Comparison of ENCODE assay signal across 9 mouse cellular contexts in genomic region chr6:90783945-90784344, GRCm38 (mm10).
DNase-seq lines count a peak whose midpoint lies in the region; ATAC-seq lines count a peak whose summit lies in the region.
"Had no signal": no experiment of that assay in that cellular context is flagged by ENCODE, and none has a peak within 500 bp of the region (broad histone marks: within the 10 kb centered on the region; RNA-seq: fewer than 3 reads in every experiment).

No protein-coding gene starts in this region.

- peaks cover 44% of the 10 kb centered on the region for H3K27me3 ChIP-seq in midbrain, embryonic 10.5 days (ENCODE audit: low read depth, poor library complexity, severe bottlenecking)
- H3K27me3 ChIP-seq in midbrain, embryonic 11.5 days (ENCODE audit: control insufficient read depth, insufficient read depth, low read length): peaks cover 4% of the 10 kb centered on the region; the same call in 1 of the 2 replicates
- H3K27me3 ChIP-seq in forebrain, embryonic 10.5 days (ENCODE audit: poor library complexity, severe bottlenecking): peaks cover 25% of the 10 kb centered on the region
- H3K27me3 ChIP-seq in hindbrain, embryonic 13.5 days: no peaks in the 10 kb centered on the region
- no peaks in the 10 kb centered on the region for H3K27me3 ChIP-seq in neural tube, embryonic 14.5 days (ENCODE audit: control insufficient read depth, insufficient read depth, low read length)

- peaks cover 94% of the 10 kb centered on the region for H3K4me1 ChIP-seq in midbrain, embryonic 10.5 days
- H3K4me1 ChIP-seq in midbrain, embryonic 11.5 days (ENCODE audit: control insufficient read depth, insufficient read depth, low read length): peaks cover 61% of the 10 kb centered on the region
- H3K4me1 ChIP-seq in forebrain, embryonic 10.5 days: peaks cover 84% of the 10 kb centered on the region
- H3K4me1 ChIP-seq in hindbrain, embryonic 13.5 days (replicated peaks): peaks cover 82% of the 10 kb centered on the region
- peaks cover 61% of the 10 kb centered on the region for H3K4me1 ChIP-seq in neural tube, embryonic 14.5 days (ENCODE audit: control insufficient read depth, insufficient read depth, low read length)

- H3K9me3 ChIP-seq in midbrain, embryonic 10.5 days (replicated peaks): no peaks in the 10 kb centered on the region
- H3K9me3 ChIP-seq in midbrain, embryonic 11.5 days (ENCODE audit: control insufficient read depth, low read length): no peaks in the 10 kb centered on the region
- no peaks in the 10 kb centered on the region for H3K9me3 ChIP-seq in forebrain, embryonic 10.5 days
- no peaks in the 10 kb centered on the region for H3K9me3 ChIP-seq in hindbrain, embryonic 13.5 days
- no peaks in the 10 kb centered on the region for H3K9me3 ChIP-seq in neural tube, embryonic 14.5 days (ENCODE audit: control insufficient read depth, low read length)
- H3K9me3 ChIP-seq: G1E had no signal

- H3K27ac ChIP-seq in midbrain, embryonic 10.5 days (replicated peaks): peak overlapping the region; percentile 98
- H3K27ac ChIP-seq in midbrain, embryonic 11.5 days (ENCODE audit: low read depth, low read length): no peak overlapping the region; the same call in 1 of the 2 replicates
- peak overlapping the region; percentile 98 for H3K27ac ChIP-seq in forebrain, embryonic 10.5 days
- H3K27ac ChIP-seq in hindbrain, embryonic 13.5 days: peak overlapping the region; percentile 99
- peak overlapping the region; percentile 96 for H3K27ac ChIP-seq in neural tube, embryonic 14.5 days (ENCODE audit: low read depth, low read length)

- DNase-seq in midbrain, embryonic 10.5 days (ENCODE audit: low spot score): no peak
- no peak for DNase-seq in midbrain, embryonic 11.5 days (ENCODE audit: low spot score, missing footprints)
- DNase-seq in forebrain, embryonic 10.5 days (ENCODE audit: extremely low spot score, low spot score): no peak
- DNase-seq in spleen, postnatal 10 days (ENCODE audit: low spot score in 2 of 2): no peak
- DNase-seq in gastrocnemius, adult 8-10 months (ENCODE audit: low spot score in 2 of 2): no peak
- DNase-seq: thymus, postnatal 25 days had no signal

- H3K4me2 ChIP-seq in midbrain, embryonic 11.5 days: no peak overlapping the region
- no peak overlapping the region for H3K4me2 ChIP-seq in hindbrain, embryonic 13.5 days
- no peak overlapping the region for H3K4me2 ChIP-seq in neural tube, embryonic 14.5 days (ENCODE audit: low read depth, low read length)

- ATAC-seq in midbrain, embryonic 11.5 days (ENCODE audit: low FRiP score): no peak
- 0 out of 2 replicates have a peak, but pooled peaks have one; percentile 2 for ATAC-seq in hindbrain, embryonic 13.5 days (ENCODE audit: low FRiP score)
- ATAC-seq in neural tube, embryonic 14.5 days (ENCODE audit: low read depth): no peak

- H3K9ac ChIP-seq in midbrain, embryonic 11.5 days (ENCODE audit: low read length): no peak overlapping the region
- peak overlapping the region; percentile 30 for H3K9ac ChIP-seq in hindbrain, embryonic 13.5 days
- no peak overlapping the region for H3K9ac ChIP-seq in neural tube, embryonic 14.5 days (replicated peaks; ENCODE audit: low read depth, low read length)

- peaks cover 8% of the 10 kb centered on the region; the same call in 1 of the 2 replicates for H3K36me3 ChIP-seq in midbrain, embryonic 10.5 days
- no peaks in the 10 kb centered on the region for H3K36me3 ChIP-seq in midbrain, embryonic 11.5 days (ENCODE audit: control insufficient read depth, insufficient read depth, low read length)
- 0 out of 2 replicates have a peak, but pooled peaks cover 8% of the 10 kb centered on the region for H3K36me3 ChIP-seq in forebrain, embryonic 10.5 days (replicated peaks)
- H3K36me3 ChIP-seq in hindbrain, embryonic 13.5 days: no peaks in the 10 kb centered on the region
- H3K36me3 ChIP-seq in neural tube, embryonic 14.5 days (ENCODE audit: control insufficient read depth, insufficient read depth, low read length): no peaks in the 10 kb centered on the region
- H3K36me3 ChIP-seq: G1E had no signal

- WGBS in midbrain, embryonic 10.5 days: 56% methylated on average over 4 of the region's 4 CpGs
- WGBS in midbrain, embryonic 11.5 days: 52% methylated on average over 4 of the region's 4 CpGs
- 41% methylated on average over 4 of the region's 4 CpGs for WGBS in forebrain, embryonic 10.5 days
- WGBS in hindbrain, embryonic 13.5 days: 26% methylated on average over 4 of the region's 4 CpGs
- WGBS in neural tube, embryonic 14.5 days: 18% methylated on average over 4 of the region's 4 CpGs

- no peak overlapping the region for H3K4me3 ChIP-seq in midbrain, embryonic 10.5 days
- H3K4me3 ChIP-seq in midbrain, embryonic 11.5 days (ENCODE audit: low read depth, low read length): no peak overlapping the region
- no peak overlapping the region for H3K4me3 ChIP-seq in forebrain, embryonic 10.5 days
- no peak overlapping the region for H3K4me3 ChIP-seq in hindbrain, embryonic 13.5 days
- H3K4me3 ChIP-seq in neural tube, embryonic 14.5 days (ENCODE audit: low read depth, low read length): no peak overlapping the region
